Mouse (Mus musculus) lung, embryonic 14.5 days (tissue): Measurements from ENCODE around the gene Nphs1. TPM values are rescaled to one million over a fixed set of nuclear protein-coding genes. Genes with fewer than 3 reads are reported as not detected.
A peak's percentile ranks its signal among the peaks of the same experiment; 100 is the strongest.

Experiments
- ATAC-seq: fragments of 200-750 bp; cut with Nextera tagmentation; 2 replicates; pipeline ENCODE4 v1.8.0; 2017; ENCODE audit warnings: mild to moderate bottlenecking, moderate TSS enrichment, moderate library complexity; ENCODE audit not compliant: insufficient read depth
- DNase-seq: peaks from one replicate; pipeline ENCODE4 v3.0.0-alpha.2; 2015
- H3K27ac ChIP-seq: fragments of 300-500 bp; sonication (generic); 2 replicates; pipeline ENCODE4 v1.5.1; 2014; ENCODE audit warnings: low read depth, mild to moderate bottlenecking, moderate library complexity
- H3K27me3 ChIP-seq: fragments of 300-500 bp; sonication (generic); 2 replicates; pipeline ENCODE4 v1.6.1; 2014; ENCODE audit warnings: low read length, control low read depth; ENCODE audit not compliant: insufficient read depth
- H3K36me3 ChIP-seq: fragments of 300-500 bp; sonication (generic); 2 replicates; pipeline ENCODE4 v1.6.1; 2014; ENCODE audit warnings: control low read depth; ENCODE audit not compliant: insufficient read depth
- H3K4me1 ChIP-seq: fragments of 300-500 bp; sonication (generic); 2 replicates; pipeline ENCODE4 v1.6.1; 2014; ENCODE audit warnings: antibody characterized with exemption, control low read depth; ENCODE audit not compliant: insufficient read depth
- H3K4me2 ChIP-seq: fragments of 300-500 bp; sonication (generic); 2 replicates; pipeline ENCODE4 v1.6.1; 2014; ENCODE audit warnings: mild to moderate bottlenecking
- H3K4me3 ChIP-seq: fragments of 300-500 bp; sonication (generic); 2 replicates; pipeline ENCODE4 v1.5.1; 2014; ENCODE audit warnings: low read depth, low read length
- H3K9ac ChIP-seq: fragments of 300-500 bp; sonication (generic); 2 replicates; pipeline ENCODE4 v1.6.1; 2014
- H3K9me3 ChIP-seq: fragments of 300-500 bp; sonication (generic); 2 replicates; pipeline ENCODE4 v1.6.1; 2016; ENCODE audit warnings: low read depth, low read length, control low read depth
- CTCF ChIP-seq: IDR thresholded peaks from 2 replicates; pipeline ENCODE4 v1.5.1; 2016; ENCODE audit warnings: antibody characterized with exemption, low read depth
- WGBS: fragments of 180-500 bp; shearing (Covaris S2); extraction: QIAGEN DNeasy Blood & Tissue Kit; methylation state at CpG from one replicate; pipeline ENCODE4 v1.1.7; 2014; 5-methylcytosine and 5-hydroxymethylcytosine counted together
- polyA plus RNA-seq: library from polyadenylated mRNA; unstranded; fragments of >200 nt; fragmentation: Nextera tagmentation; extraction: Ambion mirVana; gene quantifications from 2 replicates; pipeline ENCODE4 v1.2.1, GENCODE M21; 2014

Nphs1 gene
- polyA plus RNA-seq, 1 experiment from 2014 or later = not detected

DNA sequence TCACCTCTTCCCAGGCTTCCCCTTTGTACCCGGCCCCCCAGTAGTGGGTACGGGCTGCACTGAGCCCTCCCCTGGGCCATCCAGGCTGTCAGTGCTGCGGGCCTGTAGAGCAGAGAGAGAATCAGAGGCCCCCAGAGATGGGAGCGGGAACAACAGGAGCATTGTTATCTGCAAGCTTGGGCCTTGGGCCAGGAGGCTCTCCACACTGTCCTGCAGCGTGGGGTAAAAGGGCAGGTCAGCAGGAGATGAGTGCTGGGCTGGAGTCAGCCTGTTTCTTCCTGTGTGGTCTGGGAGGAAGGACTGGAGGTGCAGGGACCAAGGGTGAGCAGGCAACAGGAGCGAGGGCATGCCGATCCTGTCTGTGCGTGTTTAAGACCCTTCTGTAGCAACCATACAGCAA lies 74.8 kb downstream of the Nphs1 start:
- Histone ChIP-seq H3K9me3 (no peaks in the 10 kb centered on the region), H3K9ac (peak overlapping the region; percentile 13), H3K36me3 (peaks cover 47% of the 10 kb centered on the region), H3K27ac (peak overlapping the region; percentile 22; the same call in 1 of the 2 replicates), H3K4me3 (no peak overlapping the region), H3K27me3 (no peaks in the 10 kb centered on the region), H3K4me1 (peaks cover 15% of the 10 kb centered on the region; the same call in 1 of the 2 replicates), H3K4me2 (peak overlapping the region; percentile 40; the same call in 1 of the 2 replicates)
- 15% methylated on average over 8 of the region's 8 CpGs for WGBS
- ATAC-seq (peak; percentile 28; the same call in 1 of the 2 replicates), DNase-seq (peak; percentile 63)
- no peak for TF ChIP-seq CTCF

DNA sequence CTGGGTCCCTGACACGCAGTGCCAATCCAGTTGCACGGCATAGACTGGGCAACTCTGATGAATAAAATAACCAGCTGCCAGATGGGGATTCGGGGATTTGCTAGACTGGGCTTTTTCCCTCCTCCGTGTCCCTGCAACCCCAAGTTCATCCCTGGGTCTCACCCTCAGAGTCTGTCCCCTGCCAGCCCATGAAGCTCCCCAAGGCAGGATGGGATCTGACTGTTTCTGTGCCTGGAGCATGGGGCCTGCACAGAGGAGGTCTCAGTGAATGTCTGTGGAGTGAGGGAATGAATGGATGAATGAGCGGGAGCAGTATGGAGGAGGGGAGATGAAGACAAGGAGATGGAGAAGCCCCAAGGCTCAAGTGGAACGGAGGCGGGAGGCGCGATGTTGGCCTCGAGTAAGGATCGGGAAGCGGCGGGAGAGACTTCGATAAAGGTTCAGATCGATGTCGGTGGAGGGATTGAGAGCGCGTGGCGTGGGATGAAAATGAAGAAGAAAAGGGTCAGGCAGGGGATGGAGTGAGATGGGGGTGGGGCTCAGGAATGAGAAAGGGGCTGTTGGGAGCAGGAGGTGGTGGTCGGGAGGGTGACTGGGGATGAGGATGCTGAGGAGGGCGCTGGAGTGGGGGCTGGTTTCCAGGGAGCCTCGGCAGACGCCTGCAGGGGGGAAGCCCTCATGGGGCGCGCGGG lies 76.0 kb downstream of the Nphs1 start:
- Histone ChIP-seq H3K27ac (peak overlapping the region; percentile 50), H3K36me3 (peaks cover 41% of the 10 kb centered on the region), H3K4me3 (peak overlapping the region; percentile 65), H3K9me3 (no peaks in the 10 kb centered on the region), H3K4me1 (peaks cover 15% of the 10 kb centered on the region; the same call in 1 of the 2 replicates), H3K9ac (peak overlapping the region; percentile 69), H3K27me3 (no peaks in the 10 kb centered on the region), H3K4me2 (peak overlapping the region; percentile 92)
- DNase-seq = peak; percentile 42
- 10% methylated on average over 24 of the region's 26 CpGs for WGBS
- ATAC-seq = peak; percentile 50; the same call in 1 of the 2 replicates
- TF ChIP-seq CTCF = no peak

DNA sequence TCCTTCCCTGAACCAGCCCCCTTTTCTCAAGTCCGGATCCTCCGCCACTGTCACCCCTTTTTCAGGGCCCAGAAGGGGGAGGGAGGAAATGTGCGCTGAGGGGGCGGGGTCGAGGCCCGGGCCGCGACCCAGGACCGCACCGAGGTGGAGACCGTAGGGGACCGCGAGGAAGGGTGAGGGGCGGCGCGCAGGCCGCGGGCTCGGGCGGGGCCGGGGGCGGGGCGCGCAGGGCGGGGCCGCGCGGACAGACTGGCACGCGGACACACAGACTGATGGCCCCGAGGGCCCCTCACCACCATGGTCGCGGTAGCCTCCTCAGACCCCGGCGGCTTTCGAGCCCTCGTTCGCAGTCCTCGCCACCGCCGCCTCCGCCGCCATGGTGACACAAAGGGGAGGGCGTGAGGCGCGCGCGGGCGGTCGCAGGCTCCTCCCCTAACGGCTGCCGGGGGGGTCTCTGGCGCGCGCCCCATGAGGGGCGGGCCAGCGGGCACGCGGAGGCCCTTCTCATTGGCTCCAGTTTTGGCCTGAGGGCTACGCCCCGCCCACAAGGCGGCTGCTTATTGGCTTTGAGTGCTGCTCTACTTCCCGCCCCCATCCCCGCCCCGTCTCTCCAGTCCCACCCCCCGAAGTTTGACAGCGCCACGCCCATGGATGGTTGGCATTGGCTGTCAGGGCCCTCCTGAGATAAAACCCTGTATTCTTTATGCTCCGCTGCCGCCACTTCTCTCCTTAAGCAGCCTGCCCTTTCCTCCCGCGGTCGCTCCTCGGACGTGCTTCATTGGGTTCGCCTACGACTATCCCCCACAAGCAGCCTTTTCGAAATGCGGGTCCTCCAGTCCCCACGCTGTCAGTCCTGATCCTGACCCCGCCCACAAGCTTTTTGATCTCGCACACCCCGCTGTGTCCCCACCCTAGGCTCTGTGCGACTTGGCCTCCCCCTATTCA lies 76.8 kb downstream of the Nphs1 start, which contains the start of gene Arhgap33:
TSS of gene Arhgap33 (minus strand) at position 428 of the 945 bp plus-strand sequence.
- under 1% methylated on average over 68 of the region's 84 CpGs for WGBS
- Histone ChIP-seq H3K4me2 (peak within 1 kb of the TSS; percentile 92), H3K27me3 (no peaks in the 10 kb centered on the region)

More for the DNA sequence above, 76.8 kb downstream of the Nphs1 start, which contains the start of gene Arhgap33:
- Histone ChIP-seq H3K4me3 (peak within 1 kb of the TSS; percentile 65), H3K9ac (peak within 1 kb of the TSS; percentile 69), H3K27ac (peak within 1 kb of the TSS; percentile 50), H3K36me3 (peaks cover 40% of the 10 kb centered on the region), H3K9me3 (no peaks in the 10 kb centered on the region), H3K4me1 (peaks cover 15% of the 10 kb centered on the region; the same call in 1 of the 2 replicates)
- DNase-seq (peak; percentile 99), ATAC-seq (peak; percentile 89)
- TF ChIP-seq CTCF = no peak

Other genes with a start within 250 kb of the Nphs1 start
- gene Polr2i, start 226.4 kb upstream of the Nphs1 start, polyA plus RNA-seq = 187 and 192 TPM in 2 replicates
- gene Tbcb, start 226.0 kb upstream of the Nphs1 start, polyA plus RNA-seq = 175 and 182 TPM in 2 replicates
- gene Ovol3, start 222.6 kb upstream of the Nphs1 start, polyA plus RNA-seq = 0.26 TPM in 1 of 2 replicates, not detected in the other
- gene Thap8, start 178.2 kb upstream of the Nphs1 start, polyA plus RNA-seq = 0.26 and 0.30 TPM in 2 replicates
- 16.3 and 17.1 TPM in 2 replicates for gene Wdr62, start 177.9 kb upstream of the Nphs1 start, polyA plus RNA-seq
- gene Clip3, start 166.6 kb upstream of the Nphs1 start, polyA plus RNA-seq = 31.1 and 41.9 TPM in 2 replicates
- gene Alkbh6, start 149.6 kb upstream of the Nphs1 start, polyA plus RNA-seq = 72.1 and 73.1 TPM in 2 replicates
- gene Syne4, start 143.5 kb upstream of the Nphs1 start, polyA plus RNA-seq = 21.9 and 23.2 TPM in 2 replicates
- gene E130208F15Rik, start 136.6 kb upstream of the Nphs1 start, polyA plus RNA-seq = not detected in 2 replicates
- 21.3 and 22.7 TPM in 2 replicates for gene Sdhaf1, start 134.4 kb upstream of the Nphs1 start, polyA plus RNA-seq
- gene Lrfn3, start 95.5 kb upstream of the Nphs1 start, polyA plus RNA-seq = 3.4 and 3.7 TPM in 2 replicates
- gene Tyrobp, start 44.6 kb upstream of the Nphs1 start, polyA plus RNA-seq = 46.0 and 46.8 TPM in 2 replicates
- gene Hcst, start 38.5 kb upstream of the Nphs1 start, polyA plus RNA-seq = 1.5 and 2.0 TPM in 2 replicates
- 1.7 and 2.0 TPM in 2 replicates for gene Nfkbid, start 36.6 kb upstream of the Nphs1 start, polyA plus RNA-seq
- 22.3 and 22.6 TPM in 2 replicates for gene Aplp1, start 12.8 kb upstream of the Nphs1 start, polyA plus RNA-seq
- not detected in 2 replicates for gene Kirrel2, start 625 bp upstream of the Nphs1 start, polyA plus RNA-seq
- gene Prodh2, start 35.3 kb downstream of the Nphs1 start, polyA plus RNA-seq = not detected in 2 replicates
- gene Arhgap33, start 76.7 kb downstream of the Nphs1 start, polyA plus RNA-seq = 13.8 and 14.3 TPM in 2 replicates
- gene Hspb6, start 93.9 kb downstream of the Nphs1 start, polyA plus RNA-seq = 24.9 and 26.0 TPM in 2 replicates
- 18.3 and 18.7 TPM in 2 replicates for gene Proser3, start 94.0 kb downstream of the Nphs1 start, polyA plus RNA-seq
- gene Lin37, start 101.5 kb downstream of the Nphs1 start, polyA plus RNA-seq = 33.7 and 34.7 TPM in 2 replicates
- gene U2af1l4, start 105.0 kb downstream of the Nphs1 start, polyA plus RNA-seq = 101 and 120 TPM in 2 replicates
- gene Gm49396, start 105.0 kb downstream of the Nphs1 start, polyA plus RNA-seq = 7.9 and 9.9 TPM in 2 replicates
- gene Psenen, start 105.3 kb downstream of the Nphs1 start, polyA plus RNA-seq = 104 and 105 TPM in 2 replicates
- 3.0 and 4.1 TPM in 2 replicates for gene Igflr1, start 107.1 kb downstream of the Nphs1 start, polyA plus RNA-seq
- gene Kmt2b, start 130.4 kb downstream of the Nphs1 start, polyA plus RNA-seq = 11.7 and 14.8 TPM in 2 replicates
- gene Zbtb32, start 140.6 kb downstream of the Nphs1 start, polyA plus RNA-seq = 1.7 and 2.4 TPM in 2 replicates
- 0.46 and 0.51 TPM in 2 replicates for gene Upk1a, start 154.5 kb downstream of the Nphs1 start, polyA plus RNA-seq
- gene Cox6b1, start 167.8 kb downstream of the Nphs1 start, polyA plus RNA-seq = 855 and 914 TPM in 2 replicates
- not detected in 2 replicates for gene Etv2, start 177.5 kb downstream of the Nphs1 start, polyA plus RNA-seq
- gene Rbm42, start 192.0 kb downstream of the Nphs1 start, polyA plus RNA-seq = 115 and 117 TPM in 2 replicates
- 63.5 TPM in 2 replicates for gene Haus5, start 206.7 kb downstream of the Nphs1 start, polyA plus RNA-seq
- not detected in 2 replicates for gene Pmis2, start 213.3 kb downstream of the Nphs1 start, polyA plus RNA-seq
- gene 2200002J24Rik, start 240.6 kb downstream of the Nphs1 start, polyA plus RNA-seq = 0.34 and 0.46 TPM in 2 replicates